Mouse (Mus musculus) spleen, postnatal 10 days (tissue): ENCODE measurements at regions not wholly inside any gene's neighbourhood (a gene's known extent, or its start where the extent isn't known, plus 50 kb on each side); places are given as distances from the start of the nearest gene placed in this dataset.

ENCODE experiments used
- DNase-seq, 2 experiments: peaks; one replicate each; pipeline ENCODE4 v3.0.0; 2021 to 2022; ENCODE audit warnings: low spot score in 2 of 2

DNA sequence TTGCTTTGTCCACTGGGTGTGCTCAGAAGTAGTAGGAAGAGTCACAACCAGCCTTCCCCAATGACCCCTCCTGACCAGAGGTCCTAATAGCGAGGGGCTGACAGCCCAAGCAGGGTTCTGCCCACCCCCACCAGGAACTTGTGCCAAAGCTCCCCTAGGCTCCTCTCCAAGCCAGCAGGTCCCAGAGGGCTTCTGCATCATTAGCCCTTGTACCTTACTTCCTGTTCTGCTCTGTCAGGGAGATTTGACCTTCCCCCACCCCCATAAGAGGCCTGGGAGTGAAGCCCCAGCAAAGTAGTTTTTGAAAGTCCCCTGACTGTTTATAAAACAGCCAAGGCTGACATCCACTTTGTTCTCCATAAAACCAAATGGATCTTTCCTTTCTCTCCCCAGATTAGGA lies 110.0 kb upstream of the Syt13 start:
- no peak for DNase-seq

DNA sequence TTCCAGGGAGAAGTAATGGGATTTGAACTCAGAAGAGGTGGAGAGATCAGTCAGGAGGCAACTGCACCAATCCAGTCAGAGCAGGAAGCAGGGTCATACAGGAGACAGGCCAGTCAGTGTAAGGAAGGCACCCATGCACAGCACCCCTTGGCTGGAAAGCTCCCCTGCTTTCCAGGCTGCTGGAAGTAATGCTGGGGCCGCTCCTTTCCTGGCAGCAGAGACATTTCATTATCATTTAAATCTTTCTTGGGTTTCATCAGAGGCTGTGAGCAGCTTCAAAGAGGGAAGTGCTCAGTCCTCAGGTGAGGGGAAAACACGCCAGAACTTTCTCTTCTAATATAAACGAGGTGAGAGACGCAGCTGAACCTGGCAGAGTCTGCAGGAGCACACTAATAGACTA lies 109.1 kb upstream of the Syt13 start:
- DNase-seq = no peak

DNA sequence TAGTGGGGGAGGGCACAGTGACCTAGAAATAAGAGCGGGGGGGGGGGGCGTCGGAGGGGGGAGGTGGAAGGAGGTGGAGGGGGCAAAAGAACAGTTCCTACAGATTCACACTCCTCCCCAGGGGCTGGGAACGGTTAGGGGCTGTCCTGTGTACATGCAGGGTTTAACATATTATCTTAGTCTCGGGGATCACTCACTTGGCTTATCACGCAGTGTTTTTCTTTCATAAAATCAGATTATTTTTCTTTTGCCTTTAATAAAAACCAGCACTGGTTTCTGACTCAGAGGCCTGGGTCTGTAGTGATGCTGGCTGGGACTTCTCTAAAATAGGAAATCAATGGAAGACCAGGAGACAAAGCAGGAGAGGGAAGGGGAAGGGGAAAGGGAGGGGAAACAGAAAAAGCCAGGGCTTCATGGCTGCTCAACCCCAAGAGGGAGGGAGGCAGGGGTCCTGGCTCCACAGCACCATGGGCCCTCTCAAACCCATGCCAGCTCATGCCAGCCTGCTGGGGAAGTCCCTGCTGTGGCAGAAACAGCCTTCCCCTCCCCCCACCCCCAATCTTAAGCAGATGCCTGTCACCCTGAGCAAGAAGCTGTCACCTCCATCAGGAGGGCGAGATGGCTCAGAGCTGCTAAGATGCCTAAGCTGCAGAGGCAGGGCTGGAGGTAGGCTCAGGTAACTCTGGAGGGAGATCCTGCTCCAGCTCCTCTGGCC lies 108.3 kb upstream of the Syt13 start:
- DNase-seq = no peak

DNA sequence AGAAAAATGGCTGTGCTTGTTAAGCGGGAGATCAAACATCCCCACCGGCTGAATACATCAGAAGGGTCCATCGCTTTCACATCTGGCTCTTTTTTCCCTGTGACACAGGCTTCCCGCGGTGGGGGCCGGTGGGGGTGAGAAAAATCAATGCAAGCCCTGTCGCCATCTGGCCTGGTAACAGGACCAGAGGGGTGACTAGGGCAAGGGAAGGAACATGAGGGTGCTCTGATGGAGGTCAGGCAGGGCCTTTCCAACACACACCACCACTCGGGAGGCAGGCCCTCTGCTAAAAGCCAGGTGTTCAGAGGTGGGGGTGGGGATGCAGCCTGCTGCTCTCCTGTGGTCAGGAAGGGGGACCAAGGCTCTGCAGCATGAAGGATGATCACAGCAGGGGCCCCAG lies 107.5 kb upstream of the Syt13 start:
- no peak for DNase-seq

DNA sequence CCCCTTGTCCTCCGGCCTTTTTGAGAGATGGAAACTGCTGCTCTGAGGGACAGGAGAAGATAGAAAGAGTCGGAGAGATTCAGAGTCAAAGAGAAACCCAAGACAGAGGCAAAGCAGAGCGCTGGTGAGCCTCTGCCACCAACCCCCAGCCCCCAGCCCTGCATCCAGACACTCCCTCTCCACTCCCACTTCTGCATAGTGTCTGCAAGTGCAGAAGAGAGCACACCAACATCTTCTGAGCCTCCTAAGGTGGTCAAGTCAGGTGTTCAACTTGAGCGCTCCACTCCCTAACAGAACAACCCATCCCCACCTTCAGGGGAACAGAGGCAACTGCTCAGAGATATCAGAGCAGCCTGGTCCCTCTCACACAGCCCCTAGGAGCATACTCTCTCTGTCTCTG lies 106.8 kb upstream of the Syt13 start:
- no peak for DNase-seq

DNA sequence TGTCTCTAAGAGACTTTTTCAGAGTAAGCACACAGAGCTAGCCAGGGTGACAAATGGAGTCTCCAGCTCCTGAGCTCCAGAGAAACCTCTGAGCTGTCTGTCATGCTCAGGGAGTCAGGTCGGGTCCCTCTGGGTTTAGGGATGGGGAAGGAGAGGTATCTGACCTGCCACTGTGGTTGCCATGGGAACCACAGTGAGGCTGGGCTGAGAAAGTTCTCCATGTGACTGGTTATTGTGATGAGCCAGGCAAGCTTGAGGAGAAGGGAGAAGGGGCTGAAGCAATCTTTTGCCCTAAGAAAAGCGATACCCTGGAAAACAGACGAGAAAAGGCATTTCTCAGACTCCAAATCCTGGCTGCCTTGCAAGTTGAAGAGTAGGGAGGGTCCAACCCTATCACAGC lies 105.7 kb upstream of the Syt13 start:
- DNase-seq = no peak

DNA sequence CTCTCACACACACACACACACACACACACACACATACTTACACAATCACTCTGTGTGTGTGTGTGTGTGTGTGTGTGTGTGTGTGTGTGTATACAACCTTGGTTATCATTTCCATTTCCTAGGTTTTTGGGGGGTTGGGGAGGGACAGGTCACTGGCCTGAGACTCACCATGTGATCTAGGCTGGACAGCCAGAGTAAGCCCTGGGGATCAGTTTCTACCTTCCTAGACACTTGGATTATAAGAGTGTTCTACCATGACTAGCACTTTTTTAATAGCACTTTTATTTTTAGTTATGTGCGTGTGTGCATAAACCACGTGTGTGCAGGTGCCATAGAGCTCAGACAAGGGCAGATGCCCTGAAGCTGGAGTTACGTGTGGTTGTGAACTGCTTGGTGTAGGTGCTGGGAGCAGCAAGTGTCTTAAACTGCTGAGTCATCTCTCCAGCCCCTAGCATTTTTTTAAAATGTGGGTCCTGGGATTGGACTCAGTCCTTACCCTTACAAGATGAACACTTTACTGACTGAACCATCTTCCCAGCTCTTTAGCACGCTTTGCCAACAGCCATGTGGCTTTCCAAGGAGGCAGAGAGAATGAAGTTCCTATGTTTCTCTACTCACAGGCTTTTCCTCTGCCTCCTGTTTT lies 105.1 kb upstream of the Syt13 start:
- no peak for DNase-seq

DNA sequence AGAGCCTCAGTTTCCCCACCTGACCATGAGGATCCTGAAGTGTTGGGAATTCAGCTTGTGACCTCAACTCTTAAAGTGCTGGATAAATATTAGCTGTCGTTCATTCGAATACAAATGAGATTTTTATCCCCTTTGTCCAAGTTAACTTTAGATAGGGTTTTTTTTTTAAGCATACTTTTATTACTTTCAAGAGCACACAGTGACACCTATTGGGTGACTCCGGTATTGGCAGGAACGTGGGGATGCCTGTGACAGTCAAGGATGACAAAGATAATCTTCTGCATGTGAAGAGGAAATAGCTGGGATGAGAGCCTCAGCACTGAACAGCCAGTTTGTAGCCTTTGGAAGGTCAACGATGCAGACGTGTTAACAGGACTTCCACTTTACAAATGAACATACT lies 103.9 kb upstream of the Syt13 start:
- DNase-seq = peak in 1 of 2 experiments; percentile 50

DNA sequence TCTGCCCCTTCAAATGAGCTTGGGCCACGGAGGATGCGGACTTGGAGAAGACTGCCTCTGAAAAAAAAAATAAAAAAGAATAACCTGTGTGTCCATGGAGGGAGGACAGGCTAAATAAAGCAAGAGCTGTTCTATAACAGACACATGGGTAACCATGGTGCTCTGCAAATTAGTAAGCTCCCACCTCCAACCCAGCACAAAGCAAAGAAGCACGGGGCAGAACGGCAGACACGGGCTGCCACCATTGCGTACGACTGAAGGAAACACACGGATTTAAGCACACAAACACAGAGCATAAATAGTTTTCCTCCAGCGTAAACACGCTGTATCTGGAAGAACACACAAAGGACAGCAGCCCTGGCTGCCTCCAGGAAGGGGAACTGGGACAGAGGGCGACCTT lies 101.9 kb upstream of the Syt13 start:
- no peak for DNase-seq

DNA sequence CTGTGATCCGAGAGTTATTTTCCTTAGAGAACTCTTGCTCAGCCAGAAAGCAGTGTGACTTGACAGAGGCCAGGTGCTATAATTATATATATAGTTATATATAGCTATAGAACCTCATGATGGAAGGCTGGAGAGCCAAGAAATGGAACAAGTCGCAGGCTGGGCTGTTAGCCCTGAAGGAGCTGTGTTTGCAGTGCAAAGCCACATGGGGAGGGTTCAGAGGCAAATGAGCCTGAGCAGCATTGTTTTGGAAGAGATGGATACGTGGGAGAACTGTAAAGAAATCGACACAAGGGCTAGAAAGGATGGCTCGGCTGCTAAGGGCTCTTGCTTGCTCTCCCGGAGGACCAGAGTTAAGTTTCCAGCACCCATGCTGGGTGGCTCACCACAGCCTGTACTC lies 95.3 kb upstream of the Syt13 start:
- no peak for DNase-seq

DNA sequence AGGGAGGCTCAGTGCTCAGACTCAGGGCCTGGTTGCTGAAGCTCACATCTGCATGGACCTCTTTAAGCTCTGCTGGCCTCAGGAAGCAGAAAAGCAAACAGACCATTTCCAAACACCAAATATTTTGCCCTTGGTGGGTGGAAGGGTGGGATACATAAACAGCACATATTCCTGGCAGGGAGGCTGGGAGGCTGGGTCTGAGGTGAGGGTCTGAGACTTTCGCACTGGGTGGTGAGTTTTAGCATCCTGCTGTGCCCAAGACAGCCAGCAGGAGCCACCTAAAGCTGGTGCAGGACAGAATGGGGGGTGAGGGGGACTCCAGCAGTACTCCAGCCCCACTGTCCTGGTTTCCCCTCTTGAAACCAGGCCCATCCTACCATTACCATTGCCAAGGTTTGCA lies 90.6 kb upstream of the Syt13 start:
- no peak for DNase-seq

DNA sequence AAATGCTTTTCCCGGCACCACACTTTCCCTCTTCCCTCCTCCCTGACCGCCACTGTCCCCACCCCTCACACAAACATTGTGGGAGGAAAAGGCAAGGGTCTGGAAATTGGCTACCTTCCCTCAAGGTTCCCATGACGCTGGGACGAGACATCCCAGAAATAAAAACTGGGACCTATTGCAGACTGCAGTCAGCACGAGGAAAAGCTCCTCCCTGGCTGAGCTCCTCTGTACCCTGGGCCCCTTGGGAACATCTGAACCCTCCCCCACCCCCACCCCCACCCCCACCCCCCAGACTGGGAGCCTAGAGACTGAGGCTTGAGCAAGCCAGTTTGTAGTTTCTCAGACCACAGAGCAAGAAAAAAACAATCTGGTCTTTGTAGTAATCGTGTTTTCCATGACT lies 89.5 kb upstream of the Syt13 start:
- no peak for DNase-seq

DNA sequence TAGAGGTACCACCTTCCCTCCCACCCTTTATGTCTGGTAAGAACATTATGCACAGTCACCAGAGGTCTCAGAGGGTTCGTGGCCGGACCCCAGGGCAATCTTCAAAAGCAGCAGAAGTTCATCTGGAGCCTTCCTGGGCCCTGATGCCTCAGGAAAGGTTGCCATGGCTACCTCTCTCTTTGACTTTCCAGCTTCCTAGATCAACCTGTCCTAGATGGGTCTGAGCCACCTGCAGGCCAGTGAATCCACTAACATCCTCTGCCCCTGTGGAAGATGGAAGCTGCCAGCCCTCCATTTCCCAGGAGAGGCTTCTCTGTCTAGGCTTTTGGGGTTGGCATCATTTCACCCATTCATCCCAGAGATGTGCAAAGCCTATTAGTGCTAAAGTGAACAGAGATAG lies 84.8 kb upstream of the Syt13 start:
- no peak for DNase-seq

DNA sequence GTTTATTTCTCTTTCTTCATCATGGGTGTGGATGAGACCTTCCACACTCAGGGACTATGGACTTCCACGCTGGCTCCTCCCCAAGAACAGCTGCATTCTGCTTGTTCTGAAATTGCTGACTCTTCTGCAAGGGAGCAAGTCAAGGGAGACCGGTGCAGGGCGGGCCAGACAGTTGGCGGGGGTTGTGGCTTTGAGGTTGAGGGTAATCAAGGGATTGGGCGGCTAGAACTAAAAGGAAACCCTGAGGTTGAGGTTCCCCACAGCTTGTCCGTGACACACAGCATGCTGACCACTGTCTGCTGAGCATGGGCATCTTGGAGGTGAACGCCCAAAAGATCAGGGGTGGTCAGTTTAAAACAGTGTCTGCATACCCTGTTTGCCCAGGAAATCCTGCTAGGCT lies 83.1 kb upstream of the Syt13 start:
- DNase-seq = no peak

DNA sequence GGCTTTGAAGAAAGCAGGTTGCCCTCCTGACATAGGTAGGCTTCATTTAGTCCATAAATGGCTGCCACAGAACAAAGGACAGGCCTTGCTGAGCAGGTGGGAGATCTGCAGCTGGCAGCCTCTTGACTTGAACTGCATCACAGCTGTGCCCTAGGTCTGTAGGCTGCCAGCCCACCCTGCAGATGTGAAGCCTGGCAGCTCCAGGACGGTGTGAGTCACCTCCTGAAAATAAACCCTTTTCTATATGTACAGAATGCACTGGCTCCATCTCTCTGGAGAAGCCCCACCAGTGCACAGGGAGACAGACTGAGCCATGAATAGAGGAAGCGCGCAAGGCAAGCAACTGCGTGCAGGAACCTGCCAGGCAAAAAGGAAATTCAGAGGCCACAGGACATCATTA lies 78.7 kb upstream of the Syt13 start:
- no peak for DNase-seq

DNA sequence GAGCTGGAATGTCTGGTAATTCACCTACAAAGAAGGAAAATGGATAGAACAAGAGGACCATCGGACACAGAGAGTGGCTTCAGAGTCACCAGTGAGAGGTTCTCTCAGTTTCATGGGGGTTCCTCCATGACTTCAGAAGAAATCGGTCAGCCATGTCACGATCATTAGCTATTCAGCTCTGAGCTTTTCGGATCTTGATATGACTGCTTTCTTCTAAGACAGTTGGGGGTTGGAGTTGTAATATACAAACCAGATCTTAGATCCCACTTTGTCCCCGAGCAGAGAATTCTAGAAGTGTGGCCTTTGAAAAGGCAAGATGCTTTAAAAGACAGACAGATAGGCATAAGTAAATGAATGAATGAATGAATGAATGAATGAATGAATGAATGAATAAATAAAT lies 76.9 kb upstream of the Syt13 start:
- DNase-seq = no peak

DNA sequence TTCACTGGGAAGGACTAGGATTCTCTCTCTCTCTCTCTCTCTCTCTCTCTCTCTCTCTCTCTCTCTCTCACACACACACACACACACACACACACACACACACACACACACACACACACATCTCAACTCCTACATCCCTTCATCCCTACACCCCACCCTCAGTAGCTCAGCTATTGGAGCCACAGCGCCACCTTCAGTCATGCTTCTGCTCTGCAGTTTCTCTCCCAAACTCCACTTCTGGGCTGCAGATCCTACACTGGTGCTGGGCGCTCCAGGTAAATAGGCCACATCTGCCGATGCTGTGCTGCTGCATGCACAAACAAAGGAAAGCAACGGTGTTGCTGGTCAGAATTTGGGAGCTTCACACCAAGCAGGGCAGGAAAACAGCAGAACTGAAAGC lies 74.9 kb upstream of the Syt13 start:
- peak in 1 of 2 experiments; percentile 43 for DNase-seq

DNA sequence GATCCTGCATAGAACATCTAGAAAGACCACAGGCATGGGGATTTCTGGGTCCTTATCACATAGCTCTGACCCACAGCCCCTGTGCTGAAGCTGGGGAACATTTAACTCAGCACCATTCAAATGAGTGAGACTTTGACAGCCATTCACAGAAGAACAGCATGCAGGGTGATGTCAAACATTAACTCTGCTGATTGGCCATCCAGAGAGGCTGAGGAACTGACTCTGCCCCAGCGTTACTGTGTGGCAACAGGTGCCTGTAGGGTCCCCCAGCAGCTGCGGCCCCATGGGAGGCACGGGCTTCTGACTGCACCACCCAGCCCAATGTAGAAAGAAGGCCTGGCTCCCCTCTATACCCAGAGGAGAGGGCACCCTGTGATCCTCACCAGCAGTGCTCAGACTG lies 73.3 kb upstream of the Syt13 start:
- DNase-seq = peak in 1 of 2 experiments; percentile 36

DNA sequence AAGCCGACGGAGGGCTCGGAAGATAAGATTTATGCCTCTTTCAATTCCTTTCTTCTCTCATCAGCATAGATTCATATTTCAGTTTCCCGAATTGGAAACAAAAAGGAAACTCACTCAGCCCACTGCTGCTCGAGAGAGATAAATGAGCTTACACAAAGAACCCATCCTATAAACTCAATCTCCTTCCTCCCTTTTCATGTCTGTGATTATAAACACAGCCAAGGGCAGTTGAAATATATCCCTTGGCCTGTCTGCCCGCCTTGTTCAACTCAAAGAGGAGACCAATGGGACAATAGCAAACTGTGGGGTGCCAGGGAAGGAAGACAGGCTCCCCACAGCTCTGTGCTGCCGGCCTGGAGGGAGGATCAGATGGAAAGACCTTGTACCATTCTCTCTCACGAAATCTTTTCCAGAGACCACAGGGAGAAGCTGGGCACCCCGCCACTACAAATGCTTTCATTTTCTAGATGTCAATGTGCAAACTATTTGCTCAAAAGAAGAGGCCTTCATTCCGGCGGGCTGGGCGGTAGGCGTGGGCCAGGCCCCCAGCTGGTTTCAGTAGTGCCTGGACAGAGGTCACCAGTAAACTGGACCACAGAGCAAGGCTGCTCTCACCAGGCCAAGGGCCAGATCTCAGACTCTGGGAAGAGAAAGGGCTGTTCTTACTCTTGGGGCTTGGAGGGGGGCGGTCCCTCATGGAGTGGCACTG lies 69.7 kb upstream of the Syt13 start:
- peak in 1 of 2 experiments; percentile 24 for DNase-seq

DNA sequence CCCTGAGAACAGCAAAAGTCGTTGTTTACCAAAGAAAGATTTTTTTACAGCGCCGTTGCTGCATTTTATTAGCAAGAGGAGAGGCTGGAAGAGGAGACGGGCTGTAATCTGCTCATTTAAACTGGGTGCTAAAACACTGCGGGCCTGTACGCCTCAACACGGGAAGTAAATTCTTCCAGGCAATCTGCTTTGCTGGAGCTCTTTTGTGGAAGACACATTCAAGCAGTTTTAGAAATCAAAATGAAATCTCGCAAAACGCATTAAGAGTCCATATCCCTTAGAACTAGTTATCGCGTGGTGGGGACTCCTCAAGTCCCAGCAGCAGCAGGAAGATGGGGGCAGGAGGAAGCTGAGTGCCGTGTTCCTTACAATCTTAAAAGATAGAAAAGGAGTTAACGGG lies 65.9 kb upstream of the Syt13 start:
- DNase-seq = no peak

DNA sequence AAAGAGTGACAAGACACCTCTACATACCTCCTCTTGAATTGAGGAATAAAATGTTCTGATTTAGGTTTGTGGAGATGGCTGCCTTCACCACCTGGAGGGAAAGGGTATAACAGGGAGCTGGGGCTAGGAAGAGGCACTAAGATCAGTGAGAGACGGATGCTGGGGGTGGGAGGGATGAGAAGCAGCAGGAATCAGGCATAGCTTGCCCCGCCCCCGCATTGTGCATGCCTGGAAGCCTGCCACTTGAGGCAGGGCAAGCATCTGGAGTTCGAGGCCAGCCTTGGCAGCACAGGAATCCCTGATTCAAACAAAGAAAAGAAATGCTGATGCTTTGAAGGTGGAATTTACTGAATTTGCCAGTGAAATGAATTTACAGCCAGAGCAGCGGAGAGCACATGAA lies 63.6 kb upstream of the Syt13 start:
- DNase-seq = no peak

DNA sequence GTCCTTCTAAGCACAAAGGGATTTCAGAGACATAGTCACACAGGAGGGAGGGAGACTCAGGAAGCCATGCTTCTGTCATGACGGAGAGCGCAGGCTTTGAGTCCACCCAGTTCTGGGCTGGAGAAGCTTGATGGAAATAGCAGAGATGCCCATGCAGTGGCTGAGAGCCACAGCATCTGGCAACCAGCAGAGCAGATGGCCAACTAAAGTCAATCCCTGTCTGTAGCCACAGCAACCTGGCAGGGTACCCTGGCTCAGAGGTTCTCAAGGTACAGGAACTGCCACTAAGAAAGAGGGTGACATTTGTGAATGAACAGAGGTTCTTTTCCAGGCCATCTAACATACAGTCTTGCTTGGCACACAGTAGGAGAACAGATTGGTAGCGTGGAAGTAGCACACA lies 61.7 kb upstream of the Syt13 start:
- DNase-seq = no peak

DNA sequence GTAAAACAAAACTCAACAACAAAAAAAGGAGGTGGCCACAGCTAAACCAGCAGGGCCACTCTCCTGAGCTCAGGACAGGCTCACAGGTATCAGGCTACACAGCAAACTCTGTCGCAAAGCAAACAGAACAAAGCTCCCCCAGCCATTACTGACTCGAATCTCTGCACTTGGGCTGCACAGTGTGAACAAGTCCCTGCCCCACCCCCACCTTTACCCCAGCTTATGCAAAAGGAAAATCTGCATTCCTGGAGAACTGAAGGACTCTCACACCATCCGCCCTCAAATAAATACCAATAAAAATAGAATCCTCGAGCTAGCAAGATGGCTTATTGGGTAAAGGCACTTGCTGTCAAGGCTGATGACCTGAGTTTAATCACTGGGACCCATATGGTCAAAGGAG lies 60.6 kb upstream of the Syt13 start:
- no peak for DNase-seq
